Mouse (Mus musculus): ENCODE results near the gene Nbl1.

DNA sequence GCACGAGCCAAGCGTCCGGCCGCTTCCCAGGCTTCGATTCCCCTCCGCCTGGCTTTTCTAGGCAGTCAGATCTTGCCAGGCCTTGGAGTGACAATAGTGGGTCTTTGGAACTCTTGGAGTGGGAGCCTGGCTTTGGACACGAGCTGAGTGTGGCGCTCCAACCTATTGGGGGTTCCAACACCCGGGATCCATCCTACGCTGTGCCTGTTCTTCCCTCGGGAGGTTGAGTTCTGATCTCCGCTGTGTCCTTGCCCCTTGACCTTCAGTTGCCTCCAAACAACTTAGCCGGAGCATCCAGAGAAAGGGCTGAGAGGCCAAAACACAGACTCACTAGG, 370 bp upstream of the Nbl1 start:
- TF ChIP-seq CTCF (IDR thresholded peaks at IDR 0.05; ENCODE audit: extremely low read depth, insufficient read length, insufficient replicate concordance, low read depth, low read length), result no peak
- TF ChIP-seq POLR2A (IDR thresholded peaks at IDR 0.05; ENCODE audit: low read depth, low read length), result no peak
